Mouse (Mus musculus) E14TG2a.4 (cell line): ENCODE measurements around the gene Alg14.

ENCODE experiments used
- CTCF ChIP-seq: conservative IDR thresholded peaks from 2 replicates; pipeline ENCODE4 v1.5.1; 2014; ENCODE audit warnings: low read length
- POU5F1 ChIP-seq: IDR thresholded peaks from 2 replicates; pipeline ENCODE4 v1.6.1; 2014; ENCODE audit warnings: low read length, borderline replicate concordance

DNA sequence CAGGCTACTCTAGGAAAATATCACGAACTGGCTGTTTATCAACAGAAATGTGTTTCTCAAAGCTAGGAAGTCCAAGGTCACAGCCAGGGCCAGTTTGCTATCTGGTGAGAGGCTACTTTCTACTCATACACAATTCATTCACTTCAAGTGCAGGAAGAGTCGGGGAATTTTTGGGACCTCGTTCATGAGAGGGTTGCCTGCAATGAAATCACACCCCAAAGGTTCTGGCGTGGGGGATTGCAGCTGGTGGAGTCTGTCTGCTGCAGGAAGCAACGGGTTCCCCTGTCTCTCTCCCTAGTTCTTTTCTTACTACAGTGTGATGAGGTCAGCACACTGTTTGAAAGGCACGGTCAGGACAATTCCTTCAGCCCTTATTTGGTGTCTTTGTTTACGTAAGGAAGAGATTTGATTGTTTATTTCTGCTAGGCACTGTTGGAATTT is 48.8 kb downstream of the Alg14 start:
- TF ChIP-seq CTCF: no peak
- TF ChIP-seq POU5F1: no peak
